Mouse (Mus musculus) cerebellum, postnatal 14 days (tissue): ENCODE data around the gene Sohlh2.
"Not testable (repeated sequence)": the region's sequence is repeated elsewhere in the genome, so short reads cannot be mapped to it uniquely, and the experiment has no call there.

Source experiments
- DNase-seq, 2 experiments: peaks; one replicate each; pipeline ENCODE4 v3.0.0; 2021; ENCODE audit warnings: mixed read lengths in 2 of 2

The Sohlh2 gene

DNA sequence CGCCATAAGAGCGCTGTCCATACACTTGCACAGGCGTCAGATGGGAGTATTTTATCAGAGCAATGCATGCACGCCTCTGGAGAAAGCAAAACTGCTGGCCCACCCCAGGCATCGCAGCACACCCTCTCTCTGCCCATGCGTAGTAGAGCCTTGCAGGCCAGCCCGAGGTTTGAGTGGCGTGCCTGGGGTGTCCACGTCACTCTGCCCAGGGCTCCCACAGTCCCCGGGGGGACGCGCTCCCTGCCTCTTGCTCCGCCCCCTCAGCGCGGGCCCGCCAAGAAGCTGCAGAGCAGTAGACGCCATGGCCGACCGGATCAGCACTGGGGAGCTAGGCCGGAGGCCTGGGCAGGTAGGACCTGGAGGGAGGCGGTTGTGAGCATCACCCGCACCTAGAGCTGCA, at the start of gene Sohlh2:
Sohlh2 (plus strand) TSS at position 263 of the 400 bp plus-strand sequence.
- DNase-seq = no peak

DNA sequence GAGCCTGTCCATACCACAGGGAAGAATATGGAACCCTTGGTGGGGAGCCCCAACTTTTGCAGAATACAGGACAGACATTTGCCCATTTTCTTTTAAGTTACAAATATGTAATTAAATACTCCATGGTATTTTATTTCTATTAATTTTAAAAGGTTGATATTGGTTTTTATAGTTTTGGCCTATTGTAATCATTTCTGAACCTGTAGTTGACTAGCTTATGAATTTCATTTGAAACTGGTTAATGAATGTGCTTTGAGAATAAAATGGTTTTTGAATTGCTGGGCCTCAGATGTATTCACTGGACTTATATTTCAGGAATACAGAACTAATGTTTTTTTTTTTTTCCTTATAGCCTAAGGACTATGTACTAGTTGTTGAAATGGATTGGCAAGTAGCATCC, 44.8 kb upstream of the Sohlh2 start, which contains the start of gene Ccdc169:
Ccdc169 (plus strand) TSS at position 301 of the 400 bp plus-strand sequence.
- no peak for DNase-seq

DNA sequence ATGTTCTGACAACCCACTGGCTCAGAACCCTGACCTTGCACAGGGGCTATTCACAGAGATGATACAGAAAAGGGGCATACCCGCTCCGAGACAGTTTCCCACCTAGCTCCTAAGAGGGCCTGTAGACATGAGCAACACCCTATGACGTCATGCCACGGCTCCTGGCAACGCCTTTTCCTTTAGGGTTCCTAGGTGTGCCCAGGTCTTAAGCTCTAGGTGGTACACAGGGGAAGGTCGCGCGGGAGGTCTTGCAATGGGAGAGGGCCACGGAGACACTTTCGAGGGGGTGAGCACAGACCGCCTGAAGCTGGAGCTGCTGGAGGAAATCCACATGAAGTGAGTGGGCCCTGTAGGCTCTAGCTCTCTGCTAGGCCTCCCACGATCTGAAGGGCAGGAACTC, 42.0 kb upstream of the Sohlh2 start:
- DNase-seq = no peak

DNA sequence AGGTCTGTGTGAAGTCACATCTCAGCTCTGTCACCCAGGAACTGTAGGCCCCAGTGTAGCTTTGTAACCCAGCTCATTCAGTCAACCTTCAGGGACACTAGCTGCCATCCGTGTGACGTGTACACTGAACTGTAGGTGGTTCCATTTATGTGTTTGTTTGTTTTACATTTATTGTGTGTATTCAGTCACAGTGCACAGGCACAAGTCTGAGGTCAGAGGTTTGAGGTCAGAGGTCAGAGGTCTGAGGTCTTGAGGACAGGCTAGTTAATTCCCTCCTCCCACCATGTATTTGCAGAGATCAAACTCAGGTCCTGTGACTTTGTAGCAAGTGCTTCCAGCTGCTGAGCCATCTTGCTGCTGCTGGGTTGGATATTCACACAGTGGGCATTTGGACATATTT, 40.4 kb upstream of the Sohlh2 start:
- DNase-seq = no peak

DNA sequence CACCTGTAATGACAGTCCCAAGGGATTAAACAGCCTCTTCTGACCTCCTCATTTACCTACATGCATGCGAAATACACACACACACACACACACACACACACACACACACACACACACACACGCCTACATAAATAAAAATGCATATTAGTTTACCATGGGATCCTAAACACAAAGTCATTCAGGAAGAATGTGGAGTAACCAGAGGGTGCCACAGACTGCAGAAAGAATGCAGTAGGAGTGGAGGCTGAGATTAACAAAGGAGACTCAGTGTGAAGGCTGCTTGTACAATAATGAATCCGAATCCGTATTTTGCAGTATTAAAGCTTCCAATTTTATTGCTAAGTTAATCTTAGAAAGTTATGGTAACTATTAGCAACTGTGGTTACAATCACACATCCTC, 36.9 kb upstream of the Sohlh2 start:
- DNase-seq = no peak

DNA sequence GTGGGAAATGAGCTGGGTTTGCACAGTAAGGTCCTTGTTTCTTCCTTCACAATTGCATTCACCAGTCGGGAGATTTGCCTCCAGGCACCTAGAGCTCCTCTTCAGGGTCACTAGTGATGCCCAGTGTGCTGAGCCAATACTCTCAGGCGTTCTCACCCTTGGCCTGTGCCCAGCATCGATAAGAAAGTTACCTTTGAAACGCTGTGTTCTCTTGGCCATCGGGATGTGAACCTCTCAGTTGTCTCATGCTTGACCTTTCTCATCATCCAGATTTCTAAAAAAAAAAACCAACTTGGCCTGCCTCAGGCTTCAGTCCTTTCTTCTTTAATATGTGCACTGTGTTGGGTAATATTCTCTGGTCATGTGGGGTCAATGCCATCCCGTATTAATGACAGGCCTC, 35.4 kb upstream of the Sohlh2 start:
- DNase-seq = no peak

DNA sequence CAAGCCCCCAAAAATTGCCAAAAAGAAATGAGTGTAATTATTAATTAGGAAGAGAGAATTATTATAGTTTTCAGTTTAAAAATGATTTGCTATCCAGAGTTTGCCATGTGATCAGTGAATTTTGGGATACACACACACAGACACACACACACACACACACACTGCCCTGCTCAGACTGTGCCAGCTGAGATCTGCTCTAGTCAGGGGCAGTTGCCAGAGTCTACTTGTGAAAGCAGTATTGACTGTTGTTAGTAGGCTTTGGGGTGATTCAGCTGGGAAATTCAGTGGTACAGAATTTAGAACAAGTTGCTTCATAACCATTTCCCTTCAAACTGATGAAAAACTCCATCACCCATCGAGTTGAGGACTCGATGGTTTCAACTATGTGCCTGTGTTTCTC, 34.7 kb upstream of the Sohlh2 start:
- DNase-seq = no peak

DNA sequence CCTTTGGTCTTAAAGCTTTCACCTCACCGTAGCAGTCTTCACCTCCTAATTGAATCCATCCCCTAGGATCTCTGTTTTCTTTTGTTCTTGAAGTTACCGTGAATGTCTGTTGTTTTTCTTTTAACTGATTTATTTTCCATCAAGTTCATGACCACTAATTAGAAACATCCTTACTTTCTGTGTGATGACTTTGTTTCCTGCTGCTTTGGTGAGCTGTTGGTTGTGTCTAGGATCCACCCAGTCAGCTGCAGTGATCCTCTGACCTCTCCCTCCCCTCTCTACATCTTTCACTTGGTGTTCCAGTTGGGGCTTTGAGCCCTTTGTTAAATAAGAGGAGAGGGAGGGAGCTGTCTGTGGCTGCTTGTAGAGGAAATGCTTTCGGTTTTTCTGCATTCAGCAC, 33.7 kb upstream of the Sohlh2 start:
- no peak for DNase-seq

DNA sequence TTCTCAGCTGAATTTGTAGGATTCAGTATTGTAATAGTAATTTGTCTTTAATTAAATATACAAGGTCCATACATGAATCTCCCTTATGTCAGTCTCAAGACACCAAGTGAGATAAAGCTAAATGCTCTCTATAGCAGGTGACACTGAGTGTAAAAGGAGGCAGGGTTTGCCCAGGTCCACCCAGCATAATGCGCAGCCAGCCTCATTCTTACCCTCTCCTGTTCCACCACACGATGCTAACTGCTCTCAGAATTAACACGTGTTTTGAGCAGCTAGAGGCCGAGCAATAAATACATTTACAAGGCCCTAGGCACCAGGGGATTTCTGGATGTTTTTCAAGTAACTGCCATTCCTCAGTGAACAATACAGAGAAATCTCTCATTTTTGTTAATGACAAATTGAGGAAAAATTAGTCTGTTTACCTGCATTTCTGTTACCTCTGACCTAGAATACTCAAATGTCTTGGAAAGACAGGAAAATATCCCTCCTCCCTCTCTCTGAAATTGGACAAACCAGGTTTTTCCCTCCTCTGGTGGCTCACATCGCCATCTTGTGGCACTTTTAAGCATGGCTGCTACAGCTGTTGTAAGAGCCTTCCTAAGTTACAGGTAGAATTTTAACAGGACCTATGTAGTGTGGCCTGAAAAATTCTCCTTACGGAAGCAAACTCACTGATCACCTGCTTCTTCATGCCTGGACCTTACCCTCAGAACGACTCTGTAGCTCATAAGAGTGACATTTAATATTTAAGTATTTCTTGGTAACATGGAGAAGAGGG, 30.0 kb upstream of the Sohlh2 start:
- peak; percentile 81 to 89 for DNase-seq

DNA sequence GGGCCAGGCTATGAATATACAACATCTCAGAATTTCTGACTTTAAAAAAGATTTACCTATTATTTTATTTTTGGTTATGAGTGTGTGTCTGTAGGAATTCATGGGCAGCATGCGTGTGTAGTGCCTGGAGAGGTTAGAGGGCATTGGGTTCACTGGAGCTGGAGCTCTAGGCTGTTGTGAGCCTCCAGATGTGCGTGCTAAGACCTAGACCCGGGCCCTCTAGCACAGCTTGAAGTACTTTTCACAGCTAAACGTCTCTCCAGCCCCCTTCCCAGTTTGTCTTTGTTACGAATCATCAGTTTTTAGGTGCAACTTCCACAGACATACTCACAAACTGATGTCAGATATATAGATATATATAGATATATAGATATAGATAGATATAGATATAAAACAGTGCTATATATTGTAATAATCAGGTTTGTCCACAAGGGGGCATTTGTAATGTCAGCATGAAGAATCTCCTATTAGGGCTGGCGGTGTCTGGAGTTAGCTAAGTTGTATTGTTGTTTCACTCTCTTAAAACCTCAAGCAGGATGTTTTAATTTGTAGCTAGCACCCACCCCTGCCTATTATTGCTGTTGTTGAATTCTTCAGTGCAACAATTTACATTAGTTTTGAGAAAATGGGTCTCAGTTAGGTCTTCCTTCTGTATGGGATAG, 29.0 kb upstream of the Sohlh2 start:
- peak in 1 of 2 experiments; percentile 34 for DNase-seq

DNA sequence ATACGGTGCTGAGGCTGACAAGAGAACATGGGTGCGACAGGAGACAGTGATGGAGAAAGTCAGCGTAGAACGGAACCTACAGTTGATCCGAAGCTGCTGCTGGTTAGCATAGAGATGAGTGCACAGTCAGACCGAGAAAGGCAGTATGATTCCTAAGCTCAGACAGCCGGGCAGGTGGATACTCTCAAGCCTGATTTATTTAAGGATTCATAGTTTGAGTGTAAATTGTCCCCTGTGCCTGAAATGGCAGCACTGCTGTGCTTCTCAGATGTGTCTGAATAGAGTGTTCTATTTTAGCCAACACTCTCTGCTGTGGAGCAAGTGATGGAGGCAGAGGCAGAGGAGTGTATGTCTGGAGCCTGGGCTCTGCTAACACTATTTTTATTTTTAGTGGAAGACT, 27.7 kb upstream of the Sohlh2 start:
- no peak for DNase-seq

DNA sequence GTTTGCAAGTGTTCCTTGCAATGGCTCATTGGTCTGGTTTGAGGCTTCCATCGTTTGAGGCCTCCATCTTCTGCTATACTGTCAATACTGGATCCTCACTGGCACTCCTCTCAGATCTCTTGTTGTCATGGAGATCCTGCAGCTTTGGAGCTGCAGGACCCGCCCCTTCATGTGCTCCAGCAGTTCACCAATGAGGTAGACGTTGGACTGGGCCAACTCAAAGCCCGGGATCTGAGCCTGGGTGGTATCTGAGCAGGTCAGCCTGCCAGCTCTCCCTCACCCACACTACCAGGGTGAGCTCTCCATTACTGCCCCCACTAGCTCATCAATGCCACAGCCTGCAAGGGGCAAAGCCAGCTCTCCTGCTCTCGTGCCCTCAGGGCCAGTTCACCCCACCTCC, 24.4 kb upstream of the Sohlh2 start:
- DNase-seq = peak; percentile 27 to 35

DNA sequence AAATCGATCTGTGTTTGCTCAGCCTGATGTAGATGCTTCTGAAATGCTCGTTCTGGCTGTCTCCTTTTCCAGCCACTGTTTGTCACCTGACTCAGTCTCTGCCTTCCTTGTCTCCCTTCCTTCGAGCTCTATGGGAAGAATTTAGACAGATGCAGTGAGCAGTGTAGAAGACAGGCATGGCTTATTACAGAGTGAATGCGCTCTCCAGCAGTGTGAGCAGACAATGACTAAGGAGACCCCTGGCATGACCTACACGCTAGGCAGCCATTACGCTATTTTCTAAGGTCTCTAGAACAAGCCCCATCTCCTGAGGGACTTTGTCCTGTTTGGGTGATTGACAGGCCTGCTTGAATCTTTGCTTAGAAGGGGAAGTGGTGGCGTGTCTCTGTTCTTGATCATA, 20.7 kb upstream of the Sohlh2 start:
- no peak for DNase-seq

DNA sequence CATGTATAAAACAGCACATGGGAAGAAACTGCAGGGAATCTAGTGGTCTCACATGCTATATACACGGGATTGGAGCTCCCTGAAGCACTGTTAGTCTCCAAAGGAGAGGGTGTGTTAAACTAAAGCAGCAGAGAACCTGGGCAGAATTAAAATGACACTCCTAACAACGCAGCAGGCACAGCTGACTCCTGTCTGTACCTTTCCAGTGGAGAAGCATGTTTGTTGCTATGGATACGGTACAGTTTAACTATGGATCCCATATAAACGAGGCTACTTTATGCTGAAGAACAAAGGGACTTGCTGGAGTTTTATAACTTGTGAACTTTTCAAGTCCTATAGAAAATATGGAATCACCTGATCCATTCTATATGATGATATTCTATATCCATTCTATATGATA, 18.3 kb upstream of the Sohlh2 start:
- DNase-seq = no peak

DNA sequence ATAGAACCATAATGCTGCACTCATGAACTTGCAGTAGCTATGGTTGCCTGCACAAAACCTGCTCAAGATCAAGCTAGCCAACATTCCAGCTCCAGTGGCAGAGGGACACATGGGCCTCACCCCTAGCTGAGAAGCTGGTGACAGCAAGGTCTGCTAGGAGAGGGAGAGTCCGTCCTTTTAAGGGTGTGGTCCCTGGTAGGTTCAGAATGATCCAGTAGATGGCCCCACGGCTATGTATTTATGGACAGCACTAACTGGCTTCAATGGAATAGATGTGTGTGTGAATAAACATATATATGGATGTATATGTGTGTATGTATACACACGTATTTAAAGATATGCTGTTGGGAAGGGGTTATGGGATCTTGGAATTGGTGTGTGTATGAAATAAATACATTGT, 9.3 kb upstream of the Sohlh2 start:
- no peak for DNase-seq

DNA sequence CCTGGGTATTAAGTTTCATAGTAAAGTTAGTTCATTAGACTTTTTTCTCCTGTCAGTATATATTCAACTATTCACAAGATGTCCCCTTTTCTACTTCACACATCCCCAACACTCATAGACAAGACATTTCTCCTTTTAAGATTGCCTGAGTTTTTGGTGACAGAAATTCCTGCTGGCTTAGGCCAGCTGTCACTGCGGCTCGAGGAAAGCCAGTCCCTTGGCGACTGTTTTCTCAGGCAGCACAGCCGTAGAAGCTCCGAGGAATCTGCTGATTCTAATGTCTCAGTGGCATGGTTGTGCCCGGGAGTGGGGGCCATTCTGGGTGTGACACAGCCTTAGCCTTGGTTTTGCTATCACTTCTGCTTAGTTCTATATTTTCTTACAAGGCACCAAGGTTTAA, 4.6 kb upstream of the Sohlh2 start:
- DNase-seq = no peak

DNA sequence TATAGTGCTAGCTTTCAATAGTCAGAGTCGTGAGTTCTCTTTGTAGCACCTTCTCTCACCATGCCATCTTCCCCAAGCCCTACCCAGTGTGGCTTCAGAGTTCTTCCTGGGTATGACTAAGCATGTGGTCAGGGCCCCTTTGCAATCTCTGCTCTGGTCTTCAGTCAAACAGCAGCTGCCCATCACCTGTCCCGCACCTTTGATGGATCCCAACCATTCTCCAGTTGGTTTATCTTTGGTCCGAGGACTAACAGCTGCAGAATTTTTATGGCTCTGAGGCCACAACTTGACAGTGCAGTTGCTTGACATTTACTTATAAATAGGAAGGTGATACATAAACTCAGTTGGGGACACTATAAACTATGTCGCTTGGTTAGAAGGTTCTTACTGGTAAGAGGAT, 9.8 kb downstream of the Sohlh2 start:
- DNase-seq = no peak

DNA sequence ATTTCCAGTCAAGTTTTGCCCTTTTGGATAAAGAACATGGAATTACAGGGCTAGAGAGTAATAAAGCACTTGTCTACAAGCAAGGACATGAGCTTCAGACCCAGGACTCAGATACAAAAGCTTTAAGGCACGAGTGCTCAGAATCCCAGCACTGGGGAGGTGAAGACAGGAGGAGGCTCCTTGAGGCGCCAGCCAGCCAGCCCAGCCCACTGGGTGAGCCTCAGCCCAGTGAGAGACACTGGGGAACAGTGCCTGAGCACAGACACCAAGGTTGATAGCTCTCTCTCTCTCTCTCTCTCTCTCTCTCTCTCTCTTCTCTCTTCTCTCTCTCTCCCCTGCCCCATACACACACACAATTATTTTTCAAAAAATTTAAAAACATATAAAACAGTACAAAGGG, 11.5 kb downstream of the Sohlh2 start:
- no peak for DNase-seq

DNA sequence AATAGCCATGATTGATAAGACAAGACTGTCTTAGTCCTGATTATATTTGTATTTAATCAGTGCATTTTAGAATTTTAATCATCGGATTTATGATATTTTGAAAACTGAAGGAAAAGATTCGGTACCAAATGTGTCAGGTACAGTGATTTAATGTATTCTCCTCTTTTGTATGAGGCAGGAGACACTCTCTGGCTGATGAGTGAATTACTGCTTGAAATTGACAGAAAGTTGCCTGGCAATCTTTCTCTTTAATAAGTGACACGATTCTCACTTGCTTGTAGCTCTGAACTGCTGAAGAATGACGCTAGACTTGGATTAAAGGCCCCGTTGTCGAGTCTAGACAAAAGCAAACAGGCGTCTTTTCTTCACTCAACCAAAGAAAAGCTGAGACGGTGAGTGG, 13.0 kb downstream of the Sohlh2 start:
- no peak for DNase-seq

DNA sequence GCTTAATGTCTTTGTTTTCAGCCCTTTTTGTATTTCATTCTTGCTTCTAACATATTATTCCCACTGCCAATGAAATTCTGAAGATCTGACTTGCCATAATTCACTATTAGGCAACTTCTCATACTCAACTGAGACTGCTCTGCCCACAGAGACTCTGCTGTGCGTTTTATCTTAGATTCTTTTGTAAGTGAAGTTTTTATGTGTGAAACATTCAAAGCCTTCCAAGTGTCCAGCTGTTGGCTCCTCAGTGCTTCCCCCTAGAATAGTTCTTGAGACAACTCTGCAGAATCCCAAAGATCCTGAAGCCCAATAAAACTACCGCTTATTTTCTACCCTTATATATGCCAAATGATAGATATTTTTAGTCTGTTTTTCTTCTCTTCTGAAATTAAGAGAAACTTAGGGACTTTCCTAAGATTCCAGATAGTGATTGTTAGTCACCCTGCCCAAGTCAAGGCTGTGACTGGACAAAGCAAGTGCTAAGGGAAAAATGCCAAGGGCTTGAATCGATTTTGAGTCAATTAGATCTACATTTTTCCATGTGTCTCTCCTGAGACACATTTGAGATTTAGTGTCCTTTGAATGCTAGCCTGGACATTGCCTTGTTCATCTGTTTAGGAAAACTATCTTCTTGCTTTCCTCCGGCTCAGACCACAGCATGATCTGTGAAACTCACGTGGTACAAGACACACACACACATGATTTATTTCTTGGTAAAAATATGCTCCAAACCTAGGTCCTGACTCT, 13.9 kb downstream of the Sohlh2 start:
- DNase-seq = no peak

DNA sequence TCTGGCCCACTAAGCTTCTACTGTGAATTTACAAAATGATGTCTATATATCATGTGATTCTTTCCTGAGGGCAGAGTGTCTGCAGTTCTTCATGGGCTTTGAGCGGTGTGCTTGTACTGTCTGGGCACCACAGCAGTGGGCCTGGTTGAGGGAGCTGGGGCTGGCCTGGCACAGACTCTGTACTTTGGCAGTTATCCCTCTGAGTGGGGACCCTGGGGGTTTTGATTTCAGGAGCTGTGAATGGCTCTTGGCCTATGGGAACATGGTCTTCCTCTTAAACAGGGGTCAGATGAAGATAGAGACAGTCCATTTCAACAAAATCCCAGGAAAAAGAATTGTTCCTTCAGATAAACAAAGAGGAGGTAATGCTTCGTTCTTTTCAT, 14.5 kb downstream of the Sohlh2 start:
- DNase-seq = peak; percentile 17 to 19

DNA sequence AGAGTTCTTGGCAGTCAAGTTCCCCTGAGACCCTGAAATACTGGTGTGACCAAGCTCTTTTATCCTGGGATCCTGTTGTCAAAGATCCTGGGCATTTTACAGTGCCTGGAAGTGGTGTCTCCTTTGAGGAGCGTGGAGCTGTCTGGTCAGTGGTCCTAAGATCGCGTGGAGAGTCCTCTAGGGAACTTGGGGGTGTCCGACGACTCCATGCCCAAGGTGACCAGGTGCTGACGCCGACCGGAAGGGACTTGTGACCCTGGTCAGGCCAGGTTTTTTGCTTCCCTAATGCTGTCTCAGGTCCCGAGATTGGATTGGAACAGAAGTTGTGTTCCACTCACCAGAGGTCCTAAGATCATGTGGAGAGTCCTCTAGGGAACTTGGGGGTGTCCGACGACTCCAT, 21.8 kb downstream of the Sohlh2 start:
- DNase-seq = not testable (repeated sequence)

DNA sequence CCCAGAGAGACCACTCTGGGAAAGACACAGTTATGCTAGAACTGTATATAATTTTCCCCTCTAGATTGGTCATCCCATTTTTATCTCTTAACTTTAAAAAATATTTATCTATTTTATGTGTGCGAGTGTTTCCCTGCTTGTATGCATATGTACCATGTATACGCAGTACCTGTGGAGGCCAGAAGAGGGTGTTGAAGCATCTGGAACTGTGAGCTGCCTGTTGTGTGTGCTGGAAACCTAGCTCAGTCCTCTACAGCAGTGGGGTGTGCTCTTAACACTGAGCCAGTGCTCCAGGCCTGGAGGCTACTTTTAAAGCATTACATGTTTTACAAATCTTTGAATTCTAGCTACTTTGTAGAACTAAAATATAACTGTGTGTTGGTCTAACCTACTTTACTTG, 24.6 kb downstream of the Sohlh2 start:
- no peak for DNase-seq

DNA sequence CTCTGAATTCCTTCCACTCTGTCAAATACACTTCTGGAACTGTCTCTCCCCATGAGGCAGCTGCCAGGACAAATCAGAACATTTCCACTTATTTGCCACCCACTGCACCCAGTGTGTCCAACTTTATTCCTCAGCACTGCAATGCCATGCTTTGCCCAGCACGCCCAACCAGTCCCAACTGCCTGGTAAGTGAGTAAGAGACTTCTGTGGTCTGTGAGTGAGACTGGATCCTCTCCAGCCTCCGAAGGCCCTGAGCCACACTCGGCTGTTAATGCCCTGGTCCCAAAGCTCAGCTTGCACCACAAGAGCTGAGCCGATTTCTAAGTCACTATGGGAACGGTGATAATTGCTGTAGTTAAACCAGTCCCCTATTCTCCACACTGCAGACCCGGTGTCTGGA, 25.8 kb downstream of the Sohlh2 start:
- no peak for DNase-seq
